Mouse (Mus musculus): ENCODE results near the gene Erfe. TPM values are rescaled to one million over a fixed set of nuclear protein-coding genes. Genes with fewer than 3 reads are reported as not detected.

Erfe gene
- total and polyA plus RNA-seq, 3 experiments = 0.78 to 2.1 (median 0.93) TPM

GRCm38 (mm10) chr1:91413898-91414594 is 47.8 kb downstream of the Erfe start, which contains the start of gene Hes6:
TSS of gene Hes6 (minus strand) at chr1:91414038.
- Histone ChIP-seq H3K4me1 (ENCODE audit: insufficient read depth, low read depth, low read length) (peaks cover 36% of the 10 kb centered on the region), H3K9me3 (replicated peaks) (no peaks in the 10 kb centered on the region), H3K4me3 (ENCODE audit: low read depth, low read length) (peak within 1 kb of the TSS; percentile 80), H3K27me3 (ENCODE audit: insufficient read depth, low read length) (no peaks in the 10 kb centered on the region), H3K36me3 (replicated peaks) (peaks cover 57% of the 10 kb centered on the region)
- ATAC-seq (ENCODE audit: extremely low read depth, insufficient number of reproducible peaks, low FRiP score, poor library complexity, severe bottlenecking) = no peak; the same call in 1 of the 2 replicates
- DNase-seq (ENCODE audit: low spot score) = peak; percentile 77
- TF ChIP-seq GATA2 (IDR thresholded peaks at IDR 0.05; ENCODE audit: borderline replicate concordance, low read depth, low read length) = no peak
- no peak for TF ChIP-seq CTCF (IDR thresholded peaks at IDR 0.05; ENCODE audit: low read depth, low read length)
- no peak for TF ChIP-seq GATA1 (IDR thresholded peaks at IDR 0.05; ENCODE audit: borderline replicate concordance, low read length)
- no peak for TF ChIP-seq TAL1 (conservative IDR thresholded peaks at IDR 0.05; ENCODE audit: low read depth, low read length)
- no peak for TF ChIP-seq POLR2AphosphoS5 (IDR thresholded peaks at IDR 0.05; ENCODE audit: insufficient replicate concordance, low read depth, low read length)

GRCm38 (mm10) chr1:91414903-91415302 is 48.7 kb downstream of the Erfe start:
- peaks cover 36% of the 10 kb centered on the region for H3K4me1 ChIP-seq (ENCODE audit: insufficient read depth, low read depth, low read length)
- ATAC-seq (ENCODE audit: extremely low read depth, insufficient number of reproducible peaks, low FRiP score, poor library complexity, severe bottlenecking) (no peak), DNase-seq (ENCODE audit: low spot score) (no peak)
- H3K4me3 ChIP-seq (ENCODE audit: low read depth, low read length) = no peak overlapping the region
- H3K36me3 ChIP-seq (replicated peaks) = peaks cover 66% of the 10 kb centered on the region
- no peaks in the 10 kb centered on the region for H3K9me3 ChIP-seq (replicated peaks)
- no peaks in the 10 kb centered on the region for H3K27me3 ChIP-seq (ENCODE audit: insufficient read depth, low read length)
- TF ChIP-seq POLR2AphosphoS5 (IDR thresholded peaks at IDR 0.05; ENCODE audit: insufficient replicate concordance, low read depth, low read length) (no peak), TAL1 (conservative IDR thresholded peaks at IDR 0.05; ENCODE audit: low read depth, low read length) (no peak), GATA1 (IDR thresholded peaks at IDR 0.05; ENCODE audit: borderline replicate concordance, low read length) (no peak), GATA2 (IDR thresholded peaks at IDR 0.05; ENCODE audit: borderline replicate concordance, low read depth, low read length) (no peak), CTCF (IDR thresholded peaks at IDR 0.05; ENCODE audit: low read depth, low read length) (no peak)

GRCm38 (mm10) chr1:91415311-91415710 is 49.1 kb downstream of the Erfe start:
- Histone ChIP-seq H3K36me3 (replicated peaks) (peaks cover 66% of the 10 kb centered on the region), H3K4me3 (ENCODE audit: low read depth, low read length) (no peak overlapping the region), H3K27me3 (ENCODE audit: insufficient read depth, low read length) (no peaks in the 10 kb centered on the region), H3K9me3 (replicated peaks) (no peaks in the 10 kb centered on the region), H3K4me1 (ENCODE audit: insufficient read depth, low read depth, low read length) (peaks cover 36% of the 10 kb centered on the region)
- TF ChIP-seq GATA2 (IDR thresholded peaks at IDR 0.05; ENCODE audit: borderline replicate concordance, low read depth, low read length) (no peak), POLR2AphosphoS5 (IDR thresholded peaks at IDR 0.05; ENCODE audit: insufficient replicate concordance, low read depth, low read length) (no peak), CTCF (IDR thresholded peaks at IDR 0.05; ENCODE audit: low read depth, low read length) (no peak), TAL1 (conservative IDR thresholded peaks at IDR 0.05; ENCODE audit: low read depth, low read length) (no peak), GATA1 (IDR thresholded peaks at IDR 0.05; ENCODE audit: borderline replicate concordance, low read length) (no peak)
- DNase-seq (ENCODE audit: low spot score) = no peak
- no peak for ATAC-seq (ENCODE audit: extremely low read depth, insufficient number of reproducible peaks, low FRiP score, poor library complexity, severe bottlenecking)

- H3K27me3 ChIP-seq (ENCODE audit: insufficient read depth, low read length) = no peaks in the 10 kb centered on the region
- TF ChIP-seq TAL1 (conservative IDR thresholded peaks at IDR 0.05; ENCODE audit: low read depth, low read length) (no peak), POLR2AphosphoS5 (IDR thresholded peaks at IDR 0.05; ENCODE audit: insufficient replicate concordance, low read depth, low read length) (no peak), GATA2 (IDR thresholded peaks at IDR 0.05; ENCODE audit: borderline replicate concordance, low read depth, low read length) (no peak), GATA1 (IDR thresholded peaks at IDR 0.05; ENCODE audit: borderline replicate concordance, low read length) (no peak), CTCF (IDR thresholded peaks at IDR 0.05; ENCODE audit: low read depth, low read length) (no peak)
- peaks cover 66% of the 10 kb centered on the region for H3K36me3 ChIP-seq (replicated peaks)
- ATAC-seq (ENCODE audit: extremely low read depth, insufficient number of reproducible peaks, low FRiP score, poor library complexity, severe bottlenecking) = no peak
- H3K4me1 ChIP-seq (ENCODE audit: insufficient read depth, low read depth, low read length) = peaks cover 17% of the 10 kb centered on the region
- no peaks in the 10 kb centered on the region for H3K9me3 ChIP-seq (replicated peaks)
- DNase-seq (ENCODE audit: low spot score) = no peak
- H3K4me3 ChIP-seq (ENCODE audit: low read depth, low read length) = no peak overlapping the region
Observed at GRCm38 (mm10) chr1:91417991-91418390, 51.8 kb downstream of the Erfe start.

- ATAC-seq (ENCODE audit: extremely low read depth, insufficient number of reproducible peaks, low FRiP score, poor library complexity, severe bottlenecking) = no peak
- Histone ChIP-seq H3K4me1 (ENCODE audit: insufficient read depth, low read depth, low read length) (0 out of 2 replicates have a peak, but pooled peaks cover 3% of the 10 kb centered on the region), H3K4me3 (ENCODE audit: low read depth, low read length) (no peak overlapping the region), H3K36me3 (replicated peaks) (peaks cover 83% of the 10 kb centered on the region), H3K27me3 (ENCODE audit: insufficient read depth, low read length) (no peaks in the 10 kb centered on the region; the same call in 1 of the 2 replicates), H3K9me3 (replicated peaks) (no peaks in the 10 kb centered on the region)
- TF ChIP-seq POLR2AphosphoS5 (IDR thresholded peaks at IDR 0.05; ENCODE audit: insufficient replicate concordance, low read depth, low read length) (no peak), GATA2 (IDR thresholded peaks at IDR 0.05; ENCODE audit: borderline replicate concordance, low read depth, low read length) (no peak), GATA1 (IDR thresholded peaks at IDR 0.05; ENCODE audit: borderline replicate concordance, low read length) (no peak), TAL1 (conservative IDR thresholded peaks at IDR 0.05; ENCODE audit: low read depth, low read length) (no peak), CTCF (IDR thresholded peaks at IDR 0.05; ENCODE audit: low read depth, low read length) (no peak)
- DNase-seq (ENCODE audit: low spot score) = no peak
Observed at GRCm38 (mm10) chr1:91419862-91420600, 53.8 kb downstream of the Erfe start.

GRCm38 (mm10) chr1:91420601-91421065 is 54.4 kb downstream of the Erfe start:
- Histone ChIP-seq H3K27me3 (ENCODE audit: insufficient read depth, low read length) (no peaks in the 10 kb centered on the region; the same call in 1 of the 2 replicates), H3K4me1 (ENCODE audit: insufficient read depth, low read depth, low read length) (0 out of 2 replicates have a peak, but pooled peaks cover 3% of the 10 kb centered on the region), H3K9me3 (replicated peaks) (no peaks in the 10 kb centered on the region), H3K4me3 (ENCODE audit: low read depth, low read length) (no peak overlapping the region), H3K36me3 (replicated peaks) (peaks cover 82% of the 10 kb centered on the region)
- TF ChIP-seq CTCF (IDR thresholded peaks at IDR 0.05; ENCODE audit: low read depth, low read length) (no peak), TAL1 (conservative IDR thresholded peaks at IDR 0.05; ENCODE audit: low read depth, low read length) (no peak), GATA1 (IDR thresholded peaks at IDR 0.05; ENCODE audit: borderline replicate concordance, low read length) (no peak), GATA2 (IDR thresholded peaks at IDR 0.05; ENCODE audit: borderline replicate concordance, low read depth, low read length) (no peak), POLR2AphosphoS5 (IDR thresholded peaks at IDR 0.05; ENCODE audit: insufficient replicate concordance, low read depth, low read length) (no peak)
- DNase-seq (ENCODE audit: low spot score) (no peak), ATAC-seq (ENCODE audit: extremely low read depth, insufficient number of reproducible peaks, low FRiP score, poor library complexity, severe bottlenecking) (no peak)
